Mouse (Mus musculus) spleen, postnatal 14 days (tissue): ENCODE results near the gene Vmn2r80.
"Not testable (repeated sequence)": the region's sequence is repeated elsewhere in the genome, so short reads cannot be mapped to it uniquely, and the experiment has no call there.

Experiments
- DNase-seq, 2 experiments: peaks; one replicate each; pipeline ENCODE4 v3.0.0; 2021 to 2022; ENCODE audit warnings: low spot score in 2 of 2

The Vmn2r80 gene

DNA sequence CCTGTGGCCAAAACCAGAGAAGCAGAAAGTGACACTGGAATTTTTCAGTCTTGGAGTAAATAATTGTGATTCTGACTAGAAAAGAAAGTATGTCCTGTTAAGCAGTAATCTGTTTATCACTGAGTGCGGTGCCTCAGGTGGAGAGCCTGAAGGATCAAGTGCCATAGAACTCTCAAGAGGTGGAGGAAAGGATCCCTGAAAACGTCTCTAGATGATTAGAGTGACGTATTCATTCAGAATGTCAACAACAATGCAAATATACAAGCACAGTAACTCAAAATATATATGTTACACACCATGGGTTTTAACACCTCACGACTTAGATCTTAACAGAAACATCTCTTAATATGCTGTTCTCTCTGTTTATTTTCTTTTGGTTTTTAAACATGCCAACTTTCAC, at the start of gene Vmn2r80:
TSS of gene Vmn2r80 (plus strand) at position 301 of the 400 bp plus-strand sequence.
- not testable (repeated sequence) for DNase-seq

DNA sequence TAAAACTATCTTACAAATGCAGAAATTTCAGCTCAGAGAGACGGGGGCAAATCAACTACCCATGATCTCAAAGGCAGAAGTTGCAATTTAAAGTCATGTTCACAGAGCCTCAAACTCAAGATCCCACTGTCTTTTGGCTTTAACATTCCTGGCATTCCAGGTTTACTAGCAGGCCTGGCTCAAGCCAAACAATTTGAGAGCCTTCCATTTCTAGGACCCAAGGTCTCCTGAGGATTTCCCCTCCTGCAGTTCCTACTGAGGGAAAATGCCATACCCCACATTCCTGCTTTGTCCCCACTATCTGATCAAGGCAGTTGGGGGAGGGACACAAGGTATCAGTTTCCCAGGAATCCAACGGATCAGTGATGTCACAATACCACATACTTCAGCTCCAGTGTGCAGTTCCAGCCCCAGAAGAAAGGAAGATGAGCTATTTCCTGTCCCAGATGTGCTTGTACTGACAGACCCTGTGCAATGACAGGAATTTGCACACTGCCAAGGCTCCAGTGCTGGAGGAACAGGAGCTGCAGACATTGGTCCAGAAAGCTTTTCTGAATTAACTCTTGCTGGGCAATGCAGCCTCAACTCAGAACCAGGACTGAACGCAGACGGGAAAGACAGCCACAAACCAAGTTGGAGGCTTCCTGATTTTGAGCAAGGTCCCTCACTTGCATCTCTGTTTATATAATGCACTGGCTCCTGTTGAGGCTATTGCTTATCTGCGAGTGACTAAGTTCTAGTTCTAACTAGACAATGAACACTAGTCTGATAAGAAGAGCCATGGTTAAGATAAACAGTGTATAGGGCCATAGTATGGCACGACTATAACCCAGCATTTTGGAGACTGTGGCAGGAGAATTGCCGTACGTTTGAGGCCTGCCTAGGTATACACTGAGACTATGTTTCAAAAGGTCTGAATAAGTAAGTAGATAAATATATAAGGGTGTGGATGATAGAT, 42.0 kb upstream of the Vmn2r80 start:
- DNase-seq: no peak

DNA sequence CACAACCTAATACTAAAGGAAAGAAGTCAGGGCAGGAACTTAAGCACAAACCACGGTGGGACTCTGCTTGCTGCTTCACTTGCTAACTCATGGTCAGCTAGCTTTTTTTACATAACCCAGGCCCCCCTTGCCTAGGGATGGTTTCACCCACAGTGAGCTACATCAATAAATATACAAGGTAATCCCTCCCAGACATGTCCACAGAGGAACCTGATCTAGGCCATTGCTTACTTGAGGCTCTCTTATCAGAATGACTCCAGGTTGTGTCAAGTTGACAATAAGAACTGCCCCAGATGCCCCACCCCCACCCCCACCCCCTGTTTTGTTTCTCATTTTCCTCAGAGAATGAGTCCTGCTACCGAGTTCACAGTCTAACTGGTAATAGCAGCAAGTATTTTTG, 41.0 kb upstream of the Vmn2r80 start:
- DNase-seq: no peak

DNA sequence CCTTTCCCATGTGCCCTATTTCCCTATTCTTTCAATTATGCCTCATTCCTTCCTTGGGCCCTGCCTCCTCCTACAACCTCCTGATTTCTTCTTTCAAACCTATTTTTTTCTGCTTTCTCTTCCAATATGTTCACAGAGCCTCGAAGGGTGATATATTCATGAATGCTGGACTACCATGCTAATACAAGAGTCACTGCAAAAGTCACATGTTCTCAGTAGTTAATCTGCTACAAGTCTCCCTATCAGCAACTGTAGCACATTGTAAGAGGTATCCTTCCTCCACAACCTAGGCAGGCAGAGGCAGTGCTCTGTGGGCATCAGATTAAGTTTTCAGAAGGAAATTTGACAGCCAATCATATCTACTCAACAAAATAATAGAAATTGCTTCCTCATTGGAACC, 39.4 kb upstream of the Vmn2r80 start:
- no peak for DNase-seq

DNA sequence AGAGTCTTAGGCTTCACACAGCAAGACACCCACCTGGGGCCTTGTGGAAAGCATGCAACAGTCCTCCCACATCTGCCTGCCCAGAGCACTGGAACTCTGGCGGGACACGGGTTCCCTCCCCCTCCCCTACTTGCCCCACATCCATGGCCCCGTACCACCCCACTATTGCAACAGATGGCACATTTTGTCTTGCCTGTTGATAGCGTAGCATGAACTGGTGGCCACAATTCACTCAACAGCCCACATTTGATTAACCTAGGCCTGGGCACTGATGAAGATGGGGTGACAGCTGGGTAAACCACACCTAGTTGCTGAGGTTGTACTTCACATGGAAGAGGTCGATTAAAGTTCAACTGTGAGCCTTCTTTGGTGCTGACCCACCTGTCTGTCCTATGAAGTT, 38.1 kb upstream of the Vmn2r80 start:
- DNase-seq: no peak

DNA sequence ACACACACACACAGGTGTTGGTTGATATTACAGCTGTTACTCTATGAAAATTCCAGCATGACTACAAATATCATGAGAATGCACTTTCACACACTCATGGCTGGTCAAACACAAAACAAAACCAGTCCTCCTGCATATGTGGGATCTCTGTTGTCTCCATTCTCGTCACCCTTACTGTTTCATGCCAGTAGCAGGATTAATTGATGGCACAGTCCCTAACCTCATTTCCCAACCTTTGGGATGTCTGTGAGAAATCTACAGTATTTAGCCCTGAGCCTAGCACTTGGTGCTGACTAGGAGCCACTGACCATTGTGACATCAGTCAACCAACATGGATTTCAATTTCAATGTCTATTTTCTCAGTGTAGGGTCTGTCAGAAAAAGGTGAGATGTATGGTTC, 33.5 kb upstream of the Vmn2r80 start:
- no peak for DNase-seq

DNA sequence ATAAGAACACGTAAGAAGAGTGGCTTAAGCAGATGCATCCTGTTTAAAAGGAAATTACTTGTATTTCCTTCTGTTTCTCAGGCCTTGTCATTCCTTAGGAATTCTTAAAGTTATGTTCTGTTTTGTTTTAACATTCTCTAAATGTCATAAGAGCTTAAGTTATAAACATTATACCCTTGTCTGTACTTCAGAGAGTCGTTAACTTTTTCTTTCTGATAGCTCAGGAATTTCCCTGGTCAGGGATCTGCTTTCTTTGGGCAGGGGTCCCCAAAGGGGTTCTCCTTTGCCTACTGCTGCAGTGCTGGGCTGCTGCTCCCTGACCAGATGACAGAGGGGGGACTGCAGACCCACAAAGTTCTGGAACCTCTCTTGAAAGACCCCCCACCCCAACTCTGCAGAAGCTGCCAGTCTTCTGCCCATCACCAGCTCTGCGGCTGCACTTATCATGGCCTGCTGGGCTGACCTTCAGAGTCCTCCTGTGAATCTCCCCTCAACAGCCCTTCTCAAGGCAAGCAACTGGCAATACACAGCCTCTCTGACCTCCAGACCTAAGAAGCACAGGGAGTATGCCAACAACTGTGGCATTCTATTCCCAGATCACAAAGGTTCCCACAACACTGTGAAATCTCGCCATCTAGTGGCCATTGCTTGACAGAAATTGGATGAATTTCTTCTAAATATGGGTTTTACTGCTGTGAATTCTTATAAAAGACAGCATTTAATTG, 32.3 kb upstream of the Vmn2r80 start:
- DNase-seq: no peak

DNA sequence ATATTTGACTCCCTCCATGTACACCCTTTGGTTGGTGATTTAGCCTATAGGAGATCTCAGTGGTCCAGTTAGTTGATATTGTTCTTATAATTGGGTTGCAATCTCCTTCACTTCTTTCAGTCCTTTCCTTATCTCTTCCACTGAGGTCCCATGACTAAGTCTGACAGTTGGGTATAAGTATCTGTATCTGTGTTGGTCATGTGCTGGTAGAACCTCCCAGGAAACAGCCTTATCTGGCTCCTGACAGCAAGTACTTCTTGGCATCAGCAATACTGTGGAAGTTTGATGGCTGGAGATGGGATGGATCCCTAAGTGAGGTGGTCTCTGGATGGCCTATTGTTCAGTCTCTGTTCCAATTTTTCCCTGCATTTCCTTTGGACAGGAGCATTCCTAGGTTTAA, 3.0 kb downstream of the Vmn2r80 start:
- DNase-seq: no peak

DNA sequence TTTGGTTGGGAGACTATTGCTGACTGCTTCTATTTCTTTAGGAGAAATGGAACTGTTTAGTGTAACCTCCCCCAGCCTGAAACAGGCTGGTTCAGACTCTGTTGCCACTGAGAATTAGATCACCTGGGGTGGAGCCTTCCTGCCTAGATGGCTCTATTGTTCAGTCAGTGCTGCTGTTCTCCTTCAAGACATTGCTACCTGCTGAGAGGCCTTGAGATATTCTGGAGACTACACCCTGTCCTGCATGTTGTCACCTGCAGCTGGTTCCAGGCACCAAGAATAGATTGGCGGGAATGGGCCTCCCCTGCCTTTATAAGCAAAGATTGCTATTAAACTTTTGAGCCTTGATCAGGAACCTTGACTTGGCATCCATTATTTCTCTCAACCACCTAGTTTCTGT, 51.4 kb downstream of the Vmn2r80 start:
- not testable (repeated sequence) for DNase-seq

DNA sequence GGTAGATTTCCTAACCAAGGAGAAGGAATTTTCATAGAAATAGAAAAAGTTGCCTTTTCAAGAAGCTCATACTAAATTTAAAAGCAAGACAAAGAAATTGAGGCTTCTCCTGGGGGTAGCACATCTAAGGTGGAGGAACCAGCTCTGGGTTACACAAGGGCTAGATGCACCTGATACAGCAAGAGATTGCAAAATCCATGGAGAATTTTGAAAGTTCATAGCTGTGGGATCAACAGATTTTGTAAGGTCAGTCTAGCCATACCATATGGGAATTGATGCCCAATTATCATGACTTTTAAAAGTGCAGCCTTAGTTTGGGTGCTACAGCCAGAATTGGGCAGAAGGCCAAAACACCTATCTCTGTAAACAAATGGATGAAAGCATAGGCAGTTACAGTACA, 71.9 kb downstream of the Vmn2r80 start:
- DNase-seq: no peak

DNA sequence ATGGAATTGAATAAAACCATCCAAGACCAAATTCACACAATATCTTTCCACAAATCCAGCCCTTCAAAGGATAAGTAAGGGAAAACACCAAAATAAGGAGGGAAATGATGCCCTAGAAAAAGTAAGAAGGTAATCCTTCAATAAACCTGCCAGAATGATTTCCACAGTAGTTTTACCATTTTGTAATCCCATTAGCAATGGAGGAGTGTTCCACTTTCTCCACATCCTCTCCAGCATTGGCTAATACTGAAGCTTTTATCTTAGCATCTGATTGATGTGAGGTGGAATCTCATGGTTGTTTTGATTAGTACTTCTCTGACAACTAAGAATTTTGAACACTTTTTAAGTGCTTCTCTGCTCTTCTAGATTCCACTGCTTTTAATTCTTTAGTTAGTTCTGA, 73.0 kb downstream of the Vmn2r80 start:
- no peak for DNase-seq

DNA sequence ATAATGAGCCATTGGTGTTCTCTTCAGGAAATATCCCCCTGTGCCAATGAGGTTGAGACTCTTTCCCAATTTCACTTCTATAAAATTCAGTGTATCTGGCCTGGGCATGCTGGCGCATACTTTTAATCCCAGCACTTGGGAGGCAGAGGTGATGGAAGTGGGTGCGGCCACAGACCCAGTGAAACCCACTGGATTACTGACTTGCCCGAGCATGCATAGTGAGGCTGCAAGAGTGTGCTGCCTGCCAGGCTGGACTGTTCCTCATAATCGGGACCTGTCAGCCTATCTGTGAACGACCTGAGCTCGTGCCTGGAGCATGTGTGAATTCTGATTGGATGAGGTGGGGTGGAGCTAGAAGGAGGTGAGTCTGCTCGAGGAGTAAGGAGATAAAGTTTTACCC, 73.6 kb downstream of the Vmn2r80 start:
- no peak for DNase-seq
